Mouse (Mus musculus) hindbrain, embryonic 13.5 days (tissue): ENCODE data around the gene Mrpl40. TPM values are rescaled to one million over a fixed set of nuclear protein-coding genes. Genes with fewer than 3 reads are reported as not detected.
"Not testable (repeated sequence)": the region's sequence is repeated elsewhere in the genome, so short reads cannot be mapped to it uniquely, and the experiment has no call there.

Source experiments
- ATAC-seq: fragments of 200-750 bp; cut with Nextera tagmentation; 2 replicates; pipeline ENCODE4 v1.8.0; 2017; ENCODE audit warnings: moderate TSS enrichment; ENCODE audit not compliant: low FRiP score
- H3K27ac ChIP-seq: fragments of 300-500 bp; sonication (generic); 2 replicates; pipeline ENCODE4 v1.5.1; 2015; ENCODE audit warnings: inconsistent platforms, mild to moderate bottlenecking, moderate library complexity
- H3K27me3 ChIP-seq: fragments of 300-500 bp; sonication (generic); 2 replicates; pipeline ENCODE4 v1.6.1; 2015; ENCODE audit warnings: mild to moderate bottlenecking, inconsistent platforms
- H3K36me3 ChIP-seq: fragments of 300-500 bp; sonication (generic); 2 replicates; pipeline ENCODE4 v1.6.1; 2015; ENCODE audit warnings: mild to moderate bottlenecking, inconsistent platforms
- H3K4me1 ChIP-seq: fragments of 300-500 bp; sonication (generic); replicated peaks from 2 replicates; pipeline ENCODE4 v1.6.1; 2015; ENCODE audit warnings: inconsistent platforms
- H3K4me2 ChIP-seq: fragments of 300-500 bp; sonication (generic); 2 replicates; pipeline ENCODE4 v1.6.1; 2015; ENCODE audit warnings: inconsistent platforms, mild to moderate bottlenecking, moderate library complexity
- H3K4me3 ChIP-seq: fragments of 300-500 bp; sonication (generic); 2 replicates; pipeline ENCODE4 v1.5.1; 2015; ENCODE audit warnings: mild to moderate bottlenecking, inconsistent platforms
- H3K9ac ChIP-seq: fragments of 300-500 bp; sonication (generic); 2 replicates; pipeline ENCODE4 v1.6.1; 2015; ENCODE audit warnings: mild to moderate bottlenecking, inconsistent platforms
- H3K9me3 ChIP-seq: fragments of 300-500 bp; sonication (generic); 2 replicates; pipeline ENCODE4 v1.6.1; 2016; ENCODE audit warnings: inconsistent platforms
- WGBS: fragments of 180-500 bp; shearing (Covaris S2); methylation state at CpG from one replicate; pipeline ENCODE4 v1.1.7; 2015; 5-methylcytosine and 5-hydroxymethylcytosine counted together
- polyA plus RNA-seq: library from polyadenylated mRNA; unstranded; fragments of >200 nt; fragmentation: Nextera tagmentation; extraction: Ambion mirVana; gene quantifications from 2 replicates; pipeline ENCODE4 v1.2.1, GENCODE M21; 2015

Gene Mrpl40
- polyA plus RNA-seq, 1 experiment from 2014 or later = 67.4 TPM

- Histone ChIP-seq H3K27ac (no peak overlapping the region), H3K4me3 (no peak overlapping the region), H3K9ac (no peak overlapping the region), H3K4me2 (no peak overlapping the region), H3K9me3 (no peaks in the 10 kb centered on the region), H3K27me3 (no peaks in the 10 kb centered on the region), H3K36me3 (no peaks in the 10 kb centered on the region), H3K4me1 (no peaks in the 10 kb centered on the region)
- WGBS = 74% methylated on average over 1 of the region's 1 CpGs
- no peak for ATAC-seq
Measured at GRCm38 (mm10) chr16:18860186-18860585, 16.5 kb downstream of the Mrpl40 start.

DNA sequence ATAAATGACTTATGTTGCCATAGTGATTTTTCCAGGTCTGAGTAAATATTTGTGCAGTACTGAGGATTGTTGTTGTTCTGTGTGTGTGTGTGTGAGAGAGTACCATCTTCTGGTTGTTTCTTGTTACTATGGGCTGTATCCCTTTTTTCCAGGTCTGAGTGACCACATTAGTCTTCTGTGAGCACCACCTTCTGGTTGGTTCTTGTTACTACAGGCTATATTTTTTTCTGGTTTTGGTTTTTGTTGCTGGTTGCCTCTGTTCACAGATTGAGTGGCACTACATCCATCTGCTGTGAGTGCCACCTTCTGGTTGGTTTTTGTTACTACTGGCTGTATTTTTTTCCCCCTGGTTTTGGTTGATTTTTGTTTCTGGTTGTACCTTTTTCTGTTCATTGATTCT is 18.1 kb downstream of the Mrpl40 start:
- Histone ChIP-seq H3K9me3 (no peaks in the 10 kb centered on the region), H3K36me3 (no peaks in the 10 kb centered on the region), H3K9ac (no peak overlapping the region), H3K4me3 (no peak overlapping the region), H3K27ac (no peak overlapping the region), H3K4me1 (no peaks in the 10 kb centered on the region), H3K27me3 (no peaks in the 10 kb centered on the region), H3K4me2 (no peak overlapping the region)
- no peak for ATAC-seq

DNA sequence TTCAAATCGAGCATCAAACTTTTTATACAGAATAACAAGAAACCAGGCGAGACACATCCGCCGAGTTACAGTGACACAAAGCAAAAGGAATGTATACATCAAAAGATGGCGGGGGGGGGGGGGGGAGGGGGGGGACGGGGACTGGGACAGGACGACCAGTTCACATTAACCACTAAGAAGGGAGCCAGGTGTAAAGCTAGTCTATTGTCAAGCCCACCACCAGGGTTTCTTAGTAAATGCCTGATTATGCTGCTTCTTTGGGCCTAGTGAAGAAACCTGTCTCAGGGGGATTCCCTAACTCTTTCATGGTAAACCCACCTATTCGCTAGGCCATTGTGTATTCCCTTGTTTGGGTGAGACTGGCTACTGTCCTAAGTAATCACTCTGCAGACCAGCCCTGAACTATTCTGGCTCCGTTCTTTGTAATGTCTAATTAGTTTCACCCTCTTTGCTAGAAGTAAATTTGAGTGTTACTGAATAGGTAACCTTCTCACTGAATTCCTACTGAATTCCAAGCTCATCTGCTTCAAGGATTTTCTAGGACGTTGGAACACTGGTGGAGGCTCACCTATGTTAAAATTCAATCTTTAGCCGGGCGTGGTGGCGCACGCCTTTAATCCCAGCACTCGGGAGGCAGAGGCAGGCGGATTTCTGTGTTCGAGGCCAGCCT is 27.0 kb downstream of the Mrpl40 start:
- H3K4me2 ChIP-seq, H3K36me3 ChIP-seq, ATAC-seq, H3K27ac ChIP-seq, H3K27me3 ChIP-seq, H3K9me3 ChIP-seq, H3K4me3 ChIP-seq, H3K4me1 ChIP-seq, H3K9ac ChIP-seq: not testable (repeated sequence)
- WGBS = 90% methylated on average over 15 of the region's 17 CpGs

- Histone ChIP-seq H3K36me3 (no peaks in the 10 kb centered on the region), H3K4me2 (no peak overlapping the region), H3K4me1 (no peaks in the 10 kb centered on the region), H3K27me3 (no peaks in the 10 kb centered on the region), H3K27ac (no peak overlapping the region), H3K4me3 (no peak overlapping the region), H3K9ac (no peak overlapping the region), H3K9me3 (no peaks in the 10 kb centered on the region)
- no peak for ATAC-seq
- 91% methylated on average over 15 of the region's 15 CpGs for WGBS
Measured at GRCm38 (mm10) chr16:18846301-18846820, 30.3 kb downstream of the Mrpl40 start.

DNA sequence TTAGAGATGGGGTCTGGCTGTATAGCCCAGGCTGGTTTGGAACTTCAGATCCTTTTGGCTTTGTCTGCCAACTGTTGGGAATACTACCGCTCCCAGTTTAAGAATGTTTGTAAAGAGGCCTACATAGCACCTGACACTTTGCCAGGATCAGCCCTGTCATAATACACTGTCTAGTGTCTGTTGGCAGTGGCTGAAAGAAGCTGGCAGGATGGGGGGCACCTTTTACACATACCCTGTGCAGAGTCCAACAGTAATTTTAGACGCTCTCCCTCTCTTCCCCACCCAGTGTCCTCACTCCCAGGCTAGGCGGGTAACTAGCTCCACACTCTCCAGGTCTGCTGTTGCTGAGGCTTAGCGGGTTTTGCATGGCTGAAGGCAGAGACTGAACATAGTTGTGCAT is 38.3 kb downstream of the Mrpl40 start:
- no peak overlapping the region for H3K4me3 ChIP-seq
- H3K27ac ChIP-seq = no peak overlapping the region
- no peaks in the 10 kb centered on the region for H3K9me3 ChIP-seq
- H3K4me2 ChIP-seq = no peak overlapping the region
- peaks cover 8% of the 10 kb centered on the region; the same call in 1 of the 2 replicates for H3K4me1 ChIP-seq
- no peak overlapping the region for H3K9ac ChIP-seq
- no peak for ATAC-seq
- WGBS = 93% methylated on average over 4 of the region's 4 CpGs
- no peaks in the 10 kb centered on the region for H3K27me3 ChIP-seq
- peaks cover 35% of the 10 kb centered on the region for H3K36me3 ChIP-seq

DNA sequence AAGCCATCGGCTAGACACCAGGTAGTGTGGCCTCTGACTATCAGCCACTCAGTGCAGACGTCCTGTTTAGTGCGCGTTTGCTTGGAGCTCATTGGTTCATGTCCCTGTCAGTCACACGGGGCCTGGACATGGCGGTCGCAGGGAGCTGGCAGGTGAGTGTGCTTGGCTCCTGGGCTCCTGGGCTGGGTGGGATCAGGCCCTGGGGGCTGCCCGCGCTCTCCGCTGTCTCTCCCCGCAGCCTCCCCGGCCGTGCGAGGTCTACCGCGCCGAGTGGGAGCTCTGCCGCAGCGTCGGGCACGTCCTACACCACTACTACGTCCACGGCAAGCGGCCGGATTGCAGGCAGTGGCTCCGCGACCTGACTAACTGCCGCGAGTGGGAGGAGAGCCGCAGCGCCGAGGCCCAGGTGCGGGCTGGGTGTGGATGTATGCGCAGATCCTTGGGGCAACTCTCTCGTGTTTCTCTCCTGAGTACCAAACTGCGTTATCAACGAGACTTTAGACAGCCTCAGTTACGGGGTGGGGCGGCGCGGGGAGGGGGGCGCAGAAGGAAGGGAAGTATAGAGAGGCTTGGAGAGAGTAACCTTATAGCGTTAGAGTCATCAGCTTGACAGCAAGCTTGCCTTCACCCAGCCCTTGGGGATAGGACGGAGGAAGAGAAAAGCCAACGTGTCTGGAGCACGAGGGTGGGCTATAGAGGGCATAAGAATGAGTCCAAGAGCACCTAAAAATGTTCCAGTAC is 40.0 kb downstream of the Mrpl40 start, which contains the start of the genes 2510002D24Rik and Gm28539:
Gene 2510002D24Rik, plus strand, starts transcription at position 111 of the 741 bp plus-strand sequence.
Gene Gm28539, plus strand, starts transcription at position 117 of the 741 bp plus-strand sequence.
- H3K9ac ChIP-seq = peak within 1 kb of the TSS; percentile 86
- peaks cover 8% of the 10 kb centered on the region; the same call in 1 of the 2 replicates for H3K4me1 ChIP-seq
- H3K36me3 ChIP-seq = peaks cover 52% of the 10 kb centered on the region
- H3K27me3 ChIP-seq = no peaks in the 10 kb centered on the region
- no peaks in the 10 kb centered on the region for H3K9me3 ChIP-seq
- H3K27ac ChIP-seq = peak within 1 kb of the TSS; percentile 73
- ATAC-seq = peak; percentile 98
- peak within 1 kb of the TSS; percentile 73 for H3K4me3 ChIP-seq
- H3K4me2 ChIP-seq = peak within 1 kb of the TSS; percentile 65
- 2% methylated on average over 46 of the region's 46 CpGs for WGBS

DNA sequence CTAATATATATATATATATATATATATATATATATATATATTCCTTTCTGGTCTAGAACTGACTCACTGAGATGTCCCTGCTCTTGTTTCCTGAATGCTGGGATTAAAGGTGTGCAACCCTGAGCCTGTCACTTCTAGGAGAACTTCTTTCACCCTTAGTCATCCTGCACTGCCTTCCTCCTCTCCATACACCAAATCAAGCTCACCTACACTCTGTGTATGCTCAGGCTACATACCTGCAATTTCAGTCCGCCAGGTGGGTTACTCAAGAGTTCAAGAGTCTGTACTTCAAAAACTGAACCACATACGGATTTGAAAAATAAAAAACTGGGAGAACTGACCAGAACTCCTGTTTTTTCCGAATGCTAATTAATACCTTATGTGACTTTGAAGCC is 40.6 kb downstream of the Mrpl40 start:
- 0 out of 2 replicates have a peak overlapping the region, but pooled peaks have one; percentile 86 for H3K9ac ChIP-seq

GRCm38 (mm10) chr16:18833486-18833885 is 43.2 kb downstream of the Mrpl40 start:
- 82% methylated on average over 2 of the region's 2 CpGs for WGBS
- Histone ChIP-seq H3K9ac (no peak overlapping the region), H3K4me3 (no peak overlapping the region), H3K4me2 (no peak overlapping the region), H3K27ac (no peak overlapping the region), H3K9me3 (no peaks in the 10 kb centered on the region), H3K27me3 (no peaks in the 10 kb centered on the region), H3K36me3 (peaks cover 68% of the 10 kb centered on the region), H3K4me1 (peaks cover 8% of the 10 kb centered on the region; the same call in 1 of the 2 replicates)
- no peak for ATAC-seq

More for the DNA sequence above, 40.6 kb downstream of the Mrpl40 start:
- Histone ChIP-seq H3K27me3 (no peaks in the 10 kb centered on the region), H3K4me2 (peak overlapping the region; percentile 65), H3K4me3 (peak overlapping the region; percentile 73), H3K27ac (no peak overlapping the region), H3K9me3 (no peaks in the 10 kb centered on the region), H3K4me1 (peaks cover 8% of the 10 kb centered on the region; the same call in 1 of the 2 replicates), H3K36me3 (peaks cover 57% of the 10 kb centered on the region)
- ATAC-seq = peak; percentile 63
- WGBS = 32% methylated on average over 3 of the region's 3 CpGs

- ATAC-seq = no peak
- no peak overlapping the region for H3K4me2 ChIP-seq
- H3K9ac ChIP-seq = no peak overlapping the region
- no peak overlapping the region for H3K4me3 ChIP-seq
- no peaks in the 10 kb centered on the region for H3K9me3 ChIP-seq
- 94% methylated on average over 6 of the region's 6 CpGs for WGBS
- no peak overlapping the region for H3K27ac ChIP-seq
- H3K27me3 ChIP-seq = no peaks in the 10 kb centered on the region
- no peaks in the 10 kb centered on the region for H3K4me1 ChIP-seq
- H3K36me3 ChIP-seq = peaks cover 94% of the 10 kb centered on the region
Measured at GRCm38 (mm10) chr16:18829102-18829501, 47.6 kb downstream of the Mrpl40 start.

GRCm38 (mm10) chr16:18828630-18829029 is 48.0 kb downstream of the Mrpl40 start:
- Histone ChIP-seq H3K27ac (no peak overlapping the region), H3K9ac (no peak overlapping the region), H3K9me3 (no peaks in the 10 kb centered on the region), H3K4me1 (no peaks in the 10 kb centered on the region), H3K4me3 (no peak overlapping the region), H3K27me3 (no peaks in the 10 kb centered on the region), H3K36me3 (peaks cover 94% of the 10 kb centered on the region), H3K4me2 (no peak overlapping the region)
- no peak for ATAC-seq
- WGBS = 95% methylated on average over 3 of the region's 3 CpGs

- no peak overlapping the region for H3K4me3 ChIP-seq
Measured at GRCm38 (mm10) chr16:18822925-18823324, 53.7 kb downstream of the Mrpl40 start.

DNA sequence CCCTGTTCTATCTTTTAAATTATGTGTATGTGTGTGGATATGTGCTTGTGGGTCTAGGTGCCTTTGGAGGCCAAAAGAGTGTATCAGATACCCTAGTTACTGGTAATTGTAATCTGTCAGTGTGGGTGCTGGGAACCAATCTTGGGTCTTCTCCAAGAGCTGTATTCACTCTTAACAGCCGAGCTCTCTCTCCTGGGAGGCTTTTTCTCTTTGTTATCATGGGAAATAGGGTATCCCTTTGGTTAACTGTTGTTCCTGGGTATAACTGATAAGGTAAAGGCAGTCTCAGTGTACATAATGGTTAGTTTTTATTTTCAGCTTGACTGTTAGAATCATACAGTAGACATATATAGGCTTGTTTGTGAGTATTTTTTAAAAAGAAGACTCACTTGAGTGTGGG is 54.3 kb downstream of the Mrpl40 start:
- H3K27ac ChIP-seq = no peak overlapping the region
- no peak overlapping the region for H3K4me2 ChIP-seq
- H3K9me3 ChIP-seq = no peaks in the 10 kb centered on the region
- no peaks in the 10 kb centered on the region for H3K27me3 ChIP-seq
- H3K4me1 ChIP-seq = no peaks in the 10 kb centered on the region
- ATAC-seq = no peak
- H3K4me3 ChIP-seq = no peak overlapping the region
- WGBS = 89% methylated on average over 1 of the region's 1 CpGs
- H3K9ac ChIP-seq = no peak overlapping the region
- peaks cover 97% of the 10 kb centered on the region for H3K36me3 ChIP-seq

More at GRCm38 (mm10) chr16:18822925-18823324, 53.7 kb downstream of the Mrpl40 start:
- Histone ChIP-seq H3K27me3 (no peaks in the 10 kb centered on the region), H3K4me2 (no peak overlapping the region), H3K27ac (no peak overlapping the region), H3K9me3 (no peaks in the 10 kb centered on the region), H3K4me1 (no peaks in the 10 kb centered on the region), H3K36me3 (peaks cover 97% of the 10 kb centered on the region), H3K9ac (no peak overlapping the region)
- 60% methylated on average over 4 of the region's 4 CpGs for WGBS
- ATAC-seq = no peak
